Mouse (Mus musculus): ENCODE data around the gene Smpx. TPM values are rescaled to one million over a fixed set of nuclear protein-coding genes. Genes with fewer than 3 reads are reported as not detected.

The Smpx gene
- total and polyA plus RNA-seq, 3 experiments: 194 to 358 (median 347) TPM

- intact Hi-C loops (cut with DNase I): loop anchor here (5.0 to 10.0 kb wide), 2 partner anchors 303 to 881 kb away; no protein-coding TSS in a partner anchor
- Histone ChIP-seq H3K27ac (no peak overlapping the region), H3K4me3 (no peak overlapping the region), H3K4me1 (ENCODE audit: control insufficient read depth, insufficient read depth, low read length) (peaks cover 1% of the 10 kb centered on the region; the same call in 1 of the 2 replicates), H3K27me3 (ENCODE audit: control insufficient read depth, insufficient read depth, low read length) (no peaks in the 10 kb centered on the region), H3K36me3 (ENCODE audit: control insufficient read depth, insufficient read depth, low read length) (no peaks in the 10 kb centered on the region), H3K9ac (ENCODE audit: low read depth, low read length) (no peak overlapping the region), H3K79me2 (replicated peaks; ENCODE audit: control insufficient read depth, insufficient read depth, low read length) (no peaks in the 10 kb centered on the region)
- DNase-seq: peak; percentile 31 to 41
- 28% methylated on average over 9 of the region's 9 CpGs for WGBS
- TF ChIP-seq CTCF (IDR thresholded peaks at IDR 0.05) (peak; percentile 75), POLR2A (IDR thresholded peaks at IDR 0.05; ENCODE audit: insufficient read depth, low read depth, low read length) (no peak), EP300 (IDR thresholded peaks at IDR 0.05; ENCODE audit: insufficient read depth, low read depth, low read length) (0 out of 2 replicates have a peak, but pooled peaks have one; percentile 16)
Measured at GRCm38 (mm10) chrX:157731658-157732314, 33.1 kb downstream of the Smpx start.

GRCm38 (mm10) chrX:157732346-157732745, 33.6 kb downstream of the Smpx start:
- TF ChIP-seq POLR2A (IDR thresholded peaks at IDR 0.05; ENCODE audit: insufficient read depth, low read depth, low read length): no peak
- TF ChIP-seq CTCF (IDR thresholded peaks at IDR 0.05): no peak
- TF ChIP-seq EP300 (IDR thresholded peaks at IDR 0.05; ENCODE audit: insufficient read depth, low read depth, low read length): no peak
- DNase-seq: no peak
- Histone ChIP-seq H3K4me3 (no peak overlapping the region), H3K27ac (no peak overlapping the region), H3K4me1 (ENCODE audit: control insufficient read depth, insufficient read depth, low read length) (peaks cover 1% of the 10 kb centered on the region; the same call in 1 of the 2 replicates), H3K36me3 (ENCODE audit: control insufficient read depth, insufficient read depth, low read length) (no peaks in the 10 kb centered on the region), H3K79me2 (replicated peaks; ENCODE audit: control insufficient read depth, insufficient read depth, low read length) (no peaks in the 10 kb centered on the region), H3K27me3 (ENCODE audit: control insufficient read depth, insufficient read depth, low read length) (no peaks in the 10 kb centered on the region), H3K9ac (ENCODE audit: low read depth, low read length) (no peak overlapping the region)
- intact Hi-C loops (cut with DNase I): loop anchor here (5.0 to 10.0 kb wide), 2 partner anchors 302 to 880 kb away; no protein-coding TSS in a partner anchor
- WGBS: 40% methylated on average over 3 of the region's 3 CpGs

- no peak overlapping the region for H3K27ac ChIP-seq
- H3K27me3 ChIP-seq (ENCODE audit: control insufficient read depth, insufficient read depth, low read length): no peaks in the 10 kb centered on the region
- TF ChIP-seq EP300 (IDR thresholded peaks at IDR 0.05; ENCODE audit: insufficient read depth, low read depth, low read length) (no peak), CTCF (IDR thresholded peaks at IDR 0.05) (0 out of 2 replicates have a peak, but pooled peaks have one; percentile 22)
- H3K36me3 ChIP-seq (ENCODE audit: control insufficient read depth, insufficient read depth, low read length): no peaks in the 10 kb centered on the region
- WGBS: 28% methylated on average over 2 of the region's 2 CpGs
- no peak overlapping the region for H3K4me3 ChIP-seq
- H3K4me1 ChIP-seq (ENCODE audit: control insufficient read depth, insufficient read depth, low read length): peaks cover 1% of the 10 kb centered on the region; the same call in 1 of the 2 replicates
- intact Hi-C loops (cut with DNase I): loop anchor here (5.0 to 10.0 kb wide), 2 partner anchors 301 to 878 kb away; no protein-coding TSS in a partner anchor
- no peak overlapping the region for H3K9ac ChIP-seq (ENCODE audit: low read depth, low read length)
- no peak for DNase-seq
- H3K79me2 ChIP-seq (replicated peaks; ENCODE audit: control insufficient read depth, insufficient read depth, low read length): no peaks in the 10 kb centered on the region
Measured at GRCm38 (mm10) chrX:157733836-157734235, 35.1 kb downstream of the Smpx start.

- Histone ChIP-seq H3K27ac (no peak overlapping the region), H3K27me3 (ENCODE audit: control insufficient read depth, insufficient read depth, low read length) (no peaks in the 10 kb centered on the region)
- 29% methylated on average over 1 of the region's 1 CpGs for WGBS
Measured at GRCm38 (mm10) chrX:157734341-157734740, 35.6 kb downstream of the Smpx start.

GRCm38 (mm10) chrX:157747815-157748544, 49.3 kb downstream of the Smpx start:
- 62% methylated on average over 10 of the region's 10 CpGs for WGBS
- Histone ChIP-seq H3K4me3 (no peak overlapping the region), H3K36me3 (ENCODE audit: control insufficient read depth, insufficient read depth, low read length) (peaks cover 4% of the 10 kb centered on the region; the same call in 1 of the 2 replicates), H3K27ac (peak overlapping the region; percentile 70), H3K27me3 (ENCODE audit: control insufficient read depth, insufficient read depth, low read length) (no peaks in the 10 kb centered on the region), H3K9ac (ENCODE audit: low read depth, low read length) (no peak overlapping the region), H3K79me2 (replicated peaks; ENCODE audit: control insufficient read depth, insufficient read depth, low read length) (no peaks in the 10 kb centered on the region), H3K4me1 (ENCODE audit: control insufficient read depth, insufficient read depth, low read length) (peaks cover 3% of the 10 kb centered on the region; the same call in 1 of the 2 replicates)
- peak in 1 of 2 experiments; percentile 30 for DNase-seq
- intact Hi-C loops (cut with DNase I): no loop called here
- TF ChIP-seq EP300 (IDR thresholded peaks at IDR 0.05; ENCODE audit: insufficient read depth, low read depth, low read length): no peak
- TF ChIP-seq CTCF (IDR thresholded peaks at IDR 0.05): peak; percentile 31; the same call in 1 of the 2 replicates

More at GRCm38 (mm10) chrX:157734341-157734740, 35.6 kb downstream of the Smpx start:
- no peaks in the 10 kb centered on the region for H3K36me3 ChIP-seq (ENCODE audit: control insufficient read depth, insufficient read depth, low read length)
- intact Hi-C loops (cut with DNase I): loop anchor here (5.0 to 10.0 kb wide), 2 partner anchors 300 to 878 kb away; no protein-coding TSS in a partner anchor
- H3K9ac ChIP-seq (ENCODE audit: low read depth, low read length): no peak overlapping the region
- no peak overlapping the region for H3K4me3 ChIP-seq
- no peaks in the 10 kb centered on the region for H3K79me2 ChIP-seq (replicated peaks; ENCODE audit: control insufficient read depth, insufficient read depth, low read length)
- no peak for TF ChIP-seq POLR2A (IDR thresholded peaks at IDR 0.05; ENCODE audit: insufficient read depth, low read depth, low read length)
- no peak for TF ChIP-seq CTCF (IDR thresholded peaks at IDR 0.05)
- no peak for TF ChIP-seq EP300 (IDR thresholded peaks at IDR 0.05; ENCODE audit: insufficient read depth, low read depth, low read length)
- peaks cover 1% of the 10 kb centered on the region; the same call in 1 of the 2 replicates for H3K4me1 ChIP-seq (ENCODE audit: control insufficient read depth, insufficient read depth, low read length)
- DNase-seq: no peak

Measured in heart, adult 2 months (tissue).